Mouse (Mus musculus) limb, embryonic 15.5 days (tissue): Measurements from ENCODE around the gene Itgb5. TPM values are rescaled to one million over a fixed set of nuclear protein-coding genes. Genes with fewer than 3 reads are reported as not detected.

ENCODE experiments used
- ATAC-seq: fragments of 200-750 bp; cut with Nextera tagmentation; 2 replicates; pipeline ENCODE4 v1.8.0; 2017; ENCODE audit warnings: low read depth, moderate TSS enrichment; ENCODE audit not compliant: insufficient number of reproducible peaks, low FRiP score, low TSS enrichment
- H3K27ac ChIP-seq: fragments of 300-500 bp; sonication (generic); 2 replicates; pipeline ENCODE4 v1.5.1; 2015; ENCODE audit warnings: moderate library complexity, mild to moderate bottlenecking, inconsistent platforms
- H3K27me3 ChIP-seq: fragments of 300-500 bp; sonication (generic); 2 replicates; pipeline ENCODE4 v1.6.1; 2015; ENCODE audit warnings: inconsistent platforms
- H3K36me3 ChIP-seq: fragments of 300-500 bp; sonication (generic); 2 replicates; pipeline ENCODE4 v1.6.1; 2015; ENCODE audit warnings: inconsistent platforms
- H3K4me1 ChIP-seq: fragments of 300-500 bp; sonication (generic); 2 replicates; pipeline ENCODE4 v1.6.1; 2015; ENCODE audit warnings: inconsistent platforms
- H3K4me2 ChIP-seq: fragments of 300-500 bp; sonication (generic); 2 replicates; pipeline ENCODE4 v1.6.1; 2015; ENCODE audit warnings: mild to moderate bottlenecking, inconsistent platforms
- H3K4me3 ChIP-seq: fragments of 300-500 bp; sonication (generic); 2 replicates; pipeline ENCODE4 v1.5.1; 2015; ENCODE audit warnings: mild to moderate bottlenecking, inconsistent platforms
- H3K9ac ChIP-seq: fragments of 300-500 bp; sonication (generic); 2 replicates; pipeline ENCODE4 v1.6.1; 2015; ENCODE audit warnings: inconsistent platforms
- H3K9me3 ChIP-seq: fragments of 300-500 bp; sonication (generic); 2 replicates; pipeline ENCODE4 v1.6.1; 2016; ENCODE audit warnings: inconsistent platforms
- WGBS: fragments of 180-500 bp; shearing (Covaris S2); methylation state at CpG from one replicate; pipeline ENCODE4 v1.1.7; 2015; 5-methylcytosine and 5-hydroxymethylcytosine counted together
- polyA plus RNA-seq: library from polyadenylated mRNA; unstranded; fragments of >200 nt; fragmentation: Nextera tagmentation; extraction: Ambion mirVana; gene quantifications from 2 replicates; pipeline ENCODE4 v1.2.1, GENCODE M21; 2015

The Itgb5 gene
- polyA plus RNA-seq, 1 experiment from 2014 or later: 77.5 TPM

GRCm38 (mm10) chr16:33894449-33894848 is 65.0 kb downstream of the Itgb5 start:
- Histone ChIP-seq H3K9me3 (no peaks in the 10 kb centered on the region), H3K36me3 (peaks cover 5% of the 10 kb centered on the region; the same call in 1 of the 2 replicates), H3K27ac (no peak overlapping the region), H3K27me3 (no peaks in the 10 kb centered on the region), H3K4me3 (no peak overlapping the region), H3K4me1 (peaks cover 35% of the 10 kb centered on the region), H3K9ac (no peak overlapping the region), H3K4me2 (no peak overlapping the region)
- no peak for ATAC-seq
- 56% methylated on average over 1 of the region's 1 CpGs for WGBS

- no peak for ATAC-seq
- Histone ChIP-seq H3K9ac (no peak overlapping the region), H3K4me2 (no peak overlapping the region), H3K27me3 (no peaks in the 10 kb centered on the region), H3K27ac (no peak overlapping the region), H3K36me3 (peaks cover 15% of the 10 kb centered on the region), H3K4me1 (peaks cover 27% of the 10 kb centered on the region), H3K4me3 (no peak overlapping the region), H3K9me3 (no peaks in the 10 kb centered on the region)
- 57% methylated on average over 7 of the region's 7 CpGs for WGBS
Measured at GRCm38 (mm10) chr16:33895690-33896089, 66.2 kb downstream of the Itgb5 start.

- Histone ChIP-seq H3K4me3 (no peak overlapping the region), H3K27ac (no peak overlapping the region), H3K9me3 (no peaks in the 10 kb centered on the region), H3K9ac (no peak overlapping the region), H3K4me2 (no peak overlapping the region), H3K4me1 (peaks cover 16% of the 10 kb centered on the region), H3K27me3 (no peaks in the 10 kb centered on the region), H3K36me3 (peaks cover 15% of the 10 kb centered on the region)
- no peak for ATAC-seq
- WGBS: 95% methylated on average over 7 of the region's 7 CpGs
Measured at GRCm38 (mm10) chr16:33896801-33897200, 67.3 kb downstream of the Itgb5 start.

- Histone ChIP-seq H3K4me1 (peaks cover 22% of the 10 kb centered on the region), H3K36me3 (peaks cover 19% of the 10 kb centered on the region), H3K27me3 (no peaks in the 10 kb centered on the region), H3K27ac (peak overlapping the region; percentile 84), H3K4me2 (0 out of 2 replicates have a peak overlapping the region, but pooled peaks have one; percentile 7), H3K4me3 (no peak overlapping the region), H3K9ac (no peak overlapping the region), H3K9me3 (no peaks in the 10 kb centered on the region)
- peak; percentile 67 for ATAC-seq
- 14% methylated on average over 11 of the region's 11 CpGs for WGBS
Measured at GRCm38 (mm10) chr16:33903664-33904441, 74.4 kb downstream of the Itgb5 start.

GRCm38 (mm10) chr16:33904553-33904952 is 75.1 kb downstream of the Itgb5 start:
- H3K4me3 ChIP-seq: no peak overlapping the region
- 30% methylated on average over 5 of the region's 5 CpGs for WGBS
- no peaks in the 10 kb centered on the region for H3K27me3 ChIP-seq
- no peaks in the 10 kb centered on the region for H3K9me3 ChIP-seq
- 0 out of 2 replicates have a peak overlapping the region, but pooled peaks have one; percentile 7 for H3K4me2 ChIP-seq
- no peak overlapping the region for H3K9ac ChIP-seq
- peak overlapping the region; percentile 84 for H3K27ac ChIP-seq
- ATAC-seq: 0 out of 2 replicates have a peak, but pooled peaks have one; percentile 48
- H3K4me1 ChIP-seq: peaks cover 22% of the 10 kb centered on the region
- H3K36me3 ChIP-seq: peaks cover 13% of the 10 kb centered on the region; the same call in 1 of the 2 replicates

GRCm38 (mm10) chr16:33908239-33908638 is 78.8 kb downstream of the Itgb5 start:
- H3K27me3 ChIP-seq: no peaks in the 10 kb centered on the region
- ATAC-seq: no peak
- H3K9me3 ChIP-seq: no peaks in the 10 kb centered on the region
- peaks cover 16% of the 10 kb centered on the region for H3K4me1 ChIP-seq
- no peak overlapping the region for H3K27ac ChIP-seq
- no peak overlapping the region for H3K4me2 ChIP-seq
- 72% methylated on average over 4 of the region's 4 CpGs for WGBS
- H3K36me3 ChIP-seq: peaks cover 26% of the 10 kb centered on the region
- no peak overlapping the region for H3K9ac ChIP-seq
- no peak overlapping the region for H3K4me3 ChIP-seq

GRCm38 (mm10) chr16:33914997-33915396 is 85.5 kb downstream of the Itgb5 start:
- no peak overlapping the region for H3K4me2 ChIP-seq
- H3K9ac ChIP-seq: no peak overlapping the region
- no peak overlapping the region for H3K27ac ChIP-seq
- ATAC-seq: no peak
- H3K4me3 ChIP-seq: no peak overlapping the region
- no peaks in the 10 kb centered on the region for H3K9me3 ChIP-seq
- H3K27me3 ChIP-seq: no peaks in the 10 kb centered on the region
- H3K4me1 ChIP-seq: peaks cover 21% of the 10 kb centered on the region
- WGBS: 80% methylated on average over 4 of the region's 4 CpGs
- H3K36me3 ChIP-seq: peaks cover 41% of the 10 kb centered on the region

GRCm38 (mm10) chr16:33916473-33917251 is 87.2 kb downstream of the Itgb5 start:
- no peak overlapping the region for H3K4me2 ChIP-seq
- 0 out of 2 replicates have a peak, but pooled peaks have one; percentile 8 for ATAC-seq
- peaks cover 38% of the 10 kb centered on the region for H3K36me3 ChIP-seq
- no peak overlapping the region for H3K9ac ChIP-seq
- H3K9me3 ChIP-seq: no peaks in the 10 kb centered on the region
- H3K4me1 ChIP-seq: peaks cover 37% of the 10 kb centered on the region
- H3K27me3 ChIP-seq: no peaks in the 10 kb centered on the region
- no peak overlapping the region for H3K4me3 ChIP-seq
- WGBS: 60% methylated on average over 12 of the region's 12 CpGs
- H3K27ac ChIP-seq: peak overlapping the region; percentile 71

- H3K27me3 ChIP-seq: no peaks in the 10 kb centered on the region
- H3K27ac ChIP-seq: peak overlapping the region; percentile 71
- WGBS: 34% methylated on average over 5 of the region's 5 CpGs
- peaks cover 33% of the 10 kb centered on the region for H3K36me3 ChIP-seq
- H3K4me1 ChIP-seq: peaks cover 43% of the 10 kb centered on the region
- H3K9ac ChIP-seq: no peak overlapping the region
- H3K4me2 ChIP-seq: no peak overlapping the region
- no peaks in the 10 kb centered on the region for H3K9me3 ChIP-seq
- ATAC-seq: no peak
- no peak overlapping the region for H3K4me3 ChIP-seq
Measured at GRCm38 (mm10) chr16:33917390-33917789, 87.9 kb downstream of the Itgb5 start.

- WGBS: 75% methylated on average over 5 of the region's 5 CpGs
- Histone ChIP-seq H3K4me1 (peaks cover 49% of the 10 kb centered on the region), H3K4me3 (no peak overlapping the region), H3K4me2 (no peak overlapping the region), H3K27me3 (no peaks in the 10 kb centered on the region), H3K9me3 (no peaks in the 10 kb centered on the region), H3K36me3 (peaks cover 29% of the 10 kb centered on the region), H3K9ac (no peak overlapping the region), H3K27ac (peak overlapping the region; percentile 71)
- ATAC-seq: no peak
Measured at GRCm38 (mm10) chr16:33917926-33918325, 88.5 kb downstream of the Itgb5 start.

- no peak for ATAC-seq
- H3K27me3 ChIP-seq: no peaks in the 10 kb centered on the region
- peak overlapping the region; percentile 80; the same call in 1 of the 2 replicates for H3K27ac ChIP-seq
- peaks cover 15% of the 10 kb centered on the region; the same call in 1 of the 2 replicates for H3K36me3 ChIP-seq
- H3K9ac ChIP-seq: no peak overlapping the region
- H3K9me3 ChIP-seq: no peaks in the 10 kb centered on the region
- H3K4me2 ChIP-seq: no peak overlapping the region
- no peak overlapping the region for H3K4me3 ChIP-seq
- H3K4me1 ChIP-seq: peaks cover 50% of the 10 kb centered on the region
- 55% methylated on average over 5 of the region's 5 CpGs for WGBS
Measured at GRCm38 (mm10) chr16:33921514-33921913, 92.0 kb downstream of the Itgb5 start.
